Mouse (Mus musculus) liver, embryonic 16.5 days (tissue): Measurements from ENCODE around the gene Olfr969. TPM values are rescaled to one million over a fixed set of nuclear protein-coding genes. Genes with fewer than 3 reads are reported as not detected.
"Not testable (repeated sequence)": the region's sequence is repeated elsewhere in the genome, so short reads cannot be mapped to it uniquely, and the experiment has no call there.

Experiments
- ATAC-seq: fragments of 200-750 bp; cut with Nextera tagmentation; 2 replicates; pipeline ENCODE4 v1.8.0; 2017; ENCODE audit warnings: low read depth, mild to moderate bottlenecking, moderate number of reproducible peaks, moderate library complexity
- H3K27ac ChIP-seq: fragments of 300-500 bp; sonication (generic); 2 replicates; pipeline ENCODE4 v1.5.1; 2014; ENCODE audit warnings: mild to moderate bottlenecking, low read length
- H3K27me3 ChIP-seq: fragments of 300-500 bp; sonication (generic); 2 replicates; pipeline ENCODE4 v1.6.1; 2014; ENCODE audit warnings: low read depth, low read length, mixed read lengths; ENCODE audit not compliant: control insufficient read depth, insufficient read depth
- H3K36me3 ChIP-seq: fragments of 300-500 bp; sonication (generic); 2 replicates; pipeline ENCODE4 v1.6.1; 2014; ENCODE audit warnings: mild to moderate bottlenecking; ENCODE audit not compliant: control insufficient read depth, insufficient read depth
- H3K4me1 ChIP-seq: fragments of 300-500 bp; sonication (generic); 2 replicates; pipeline ENCODE4 v1.6.1; 2014; ENCODE audit warnings: low read depth, low read length, mixed read lengths; ENCODE audit not compliant: control insufficient read depth
- H3K4me2 ChIP-seq: fragments of 300-500 bp; sonication (generic); 2 replicates; pipeline ENCODE4 v1.6.1; 2014; ENCODE audit warnings: low read depth, low read length, mixed read lengths
- H3K4me3 ChIP-seq: fragments of 300-500 bp; sonication (generic); 2 replicates; pipeline ENCODE4 v1.5.1; 2014; ENCODE audit warnings: low read depth, mild to moderate bottlenecking, low read length
- H3K9ac ChIP-seq: fragments of 300-500 bp; sonication (generic); 2 replicates; pipeline ENCODE4 v1.6.1; 2014; ENCODE audit warnings: low read depth, low read length
- H3K9me3 ChIP-seq: fragments of 300-500 bp; sonication (generic); replicated peaks from 2 replicates; pipeline ENCODE4 v1.6.1; 2016; ENCODE audit warnings: low read length; ENCODE audit not compliant: control insufficient read depth
- WGBS: fragments of 180-500 bp; shearing (Covaris S2); extraction: QIAGEN DNeasy Blood & Tissue Kit; methylation state at CpG from one replicate; pipeline ENCODE4 v1.1.7; 2014; ENCODE audit not compliant: insufficient replicate concordance; 5-methylcytosine and 5-hydroxymethylcytosine counted together
- polyA plus RNA-seq: library from polyadenylated mRNA; unstranded; fragments of >200 nt; fragmentation: Nextera tagmentation; extraction: Ambion mirVana; gene quantifications from 2 replicates; pipeline ENCODE4 v1.2.1, GENCODE M21; 2015

Gene Olfr969
- polyA plus RNA-seq: not detected in 2 replicates

GRCm38 (mm10) chr9:39790558-39790957 is at the start of gene Olfr969:
Gene Olfr969, plus strand, starts transcription at chr9:39790945.
- no peak within 1 kb of the TSS for H3K4me2 ChIP-seq
- WGBS: 55% methylated on average over 2 of the region's 2 CpGs
- H3K27ac ChIP-seq: no peak within 1 kb of the TSS
- no peaks in the 10 kb centered on the region for H3K9me3 ChIP-seq
- no peak within 1 kb of the TSS for H3K4me3 ChIP-seq
- no peak for ATAC-seq
- H3K4me1 ChIP-seq: no peaks in the 10 kb centered on the region
- no peaks in the 10 kb centered on the region for H3K27me3 ChIP-seq
- no peak within 1 kb of the TSS for H3K9ac ChIP-seq
- H3K36me3 ChIP-seq: no peaks in the 10 kb centered on the region

DNA sequence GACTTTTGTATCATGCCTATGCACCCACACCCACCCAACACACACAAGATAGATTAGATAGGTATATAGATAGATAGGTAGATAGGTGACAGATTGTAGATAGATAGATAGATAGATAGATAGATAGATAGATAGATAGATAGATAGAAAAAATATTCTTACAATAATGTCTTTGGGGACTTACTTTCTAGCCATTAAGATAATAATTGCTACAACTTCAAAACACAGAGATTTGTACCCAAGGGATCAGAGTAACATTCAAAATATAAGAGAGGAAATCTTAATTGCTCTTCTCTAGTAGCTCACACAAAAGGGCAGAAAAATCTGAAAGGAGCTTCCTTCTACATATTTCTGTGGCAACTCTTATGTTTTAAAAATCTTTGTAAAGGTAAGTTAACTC is 44.8 kb upstream of the Olfr969 start, which contains the start of gene Olfr967:
Olfr967 (plus strand) TSS at position 301 of the 400 bp plus-strand sequence.
- no peaks in the 10 kb centered on the region for H3K36me3 ChIP-seq
- H3K4me3 ChIP-seq: no peak within 1 kb of the TSS
- no peak within 1 kb of the TSS for H3K9ac ChIP-seq
- no peak within 1 kb of the TSS for H3K27ac ChIP-seq
- H3K4me2 ChIP-seq: no peak within 1 kb of the TSS
- no peaks in the 10 kb centered on the region for H3K9me3 ChIP-seq
- H3K4me1 ChIP-seq: no peaks in the 10 kb centered on the region
- no peak for ATAC-seq
- H3K27me3 ChIP-seq: no peaks in the 10 kb centered on the region

GRCm38 (mm10) chr9:39746428-39746827 is 44.3 kb upstream of the Olfr969 start:
- Histone ChIP-seq H3K36me3 (no peaks in the 10 kb centered on the region), H3K27me3 (no peaks in the 10 kb centered on the region), H3K4me3 (no peak overlapping the region), H3K4me1 (no peaks in the 10 kb centered on the region), H3K27ac (no peak overlapping the region), H3K9ac (no peak overlapping the region), H3K4me2 (no peak overlapping the region), H3K9me3 (no peaks in the 10 kb centered on the region)
- ATAC-seq: no peak
- WGBS: 61% methylated on average over 1 of the region's 1 CpGs

DNA sequence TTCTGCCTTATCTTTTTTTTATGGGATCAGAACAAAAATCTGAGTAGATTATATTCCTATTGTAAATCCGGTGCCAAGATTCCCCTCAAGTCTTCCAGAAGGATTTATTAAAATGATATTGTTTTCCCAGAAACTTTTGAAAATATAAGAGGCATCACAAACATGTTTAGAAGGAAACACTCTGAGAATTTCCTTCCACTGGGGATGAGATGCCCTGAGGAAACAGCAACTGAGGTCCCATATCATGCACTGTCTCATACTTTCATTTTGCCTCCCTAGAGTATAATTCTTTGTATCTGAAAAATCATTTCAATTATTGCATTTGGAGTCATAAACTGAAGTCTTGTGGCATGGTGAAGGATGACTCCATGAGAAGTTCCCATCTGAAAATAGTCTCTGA is 7.6 kb upstream of the Olfr969 start, which contains the start of gene Olfr968:
Olfr968 (minus strand) TSS at position 101 of the 400 bp plus-strand sequence.
- Histone ChIP-seq H3K4me2 (no peak within 1 kb of the TSS), H3K4me1 (no peaks in the 10 kb centered on the region), H3K9ac (no peak within 1 kb of the TSS), H3K36me3 (no peaks in the 10 kb centered on the region), H3K27me3 (no peaks in the 10 kb centered on the region), H3K4me3 (no peak within 1 kb of the TSS), H3K27ac (no peak within 1 kb of the TSS), H3K9me3 (no peaks in the 10 kb centered on the region)
- no peak for ATAC-seq
- 56% methylated on average over 1 of the region's 1 CpGs for WGBS

DNA sequence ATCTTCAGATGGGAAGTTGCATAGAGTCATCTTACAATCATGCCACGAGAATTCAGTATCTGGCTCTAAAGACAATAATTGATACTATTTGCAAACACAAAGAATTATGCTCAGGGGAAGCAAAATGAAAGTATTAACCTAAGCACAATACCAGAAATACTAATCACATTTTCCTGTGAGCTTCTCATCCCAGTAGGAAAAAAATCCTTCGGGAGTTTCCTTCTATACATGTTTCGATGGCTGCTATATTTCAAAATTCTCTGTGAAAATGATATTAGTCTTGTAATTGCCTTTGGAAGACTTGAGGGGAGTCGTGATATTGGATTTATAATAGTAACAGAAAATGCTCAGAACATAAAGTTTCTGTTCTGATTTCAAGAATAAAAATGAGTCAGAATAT is 17.8 kb downstream of the Olfr969 start, which contains the start of gene Olfr970:
Olfr970 (plus strand) TSS at position 301 of the 400 bp plus-strand sequence.
- ATAC-seq: no peak
- WGBS: 53% methylated on average over 4 of the region's 4 CpGs
- H3K9ac ChIP-seq: no peak within 1 kb of the TSS
- H3K4me2 ChIP-seq: no peak within 1 kb of the TSS
- H3K27ac ChIP-seq: no peak within 1 kb of the TSS
- H3K4me3 ChIP-seq: no peak within 1 kb of the TSS
- H3K27me3 ChIP-seq: no peaks in the 10 kb centered on the region
- H3K4me1 ChIP-seq: no peaks in the 10 kb centered on the region
- H3K9me3 ChIP-seq: no peaks in the 10 kb centered on the region
- no peaks in the 10 kb centered on the region for H3K36me3 ChIP-seq

- H3K36me3 ChIP-seq, H3K27ac ChIP-seq, H3K4me3 ChIP-seq, H3K27me3 ChIP-seq, H3K4me1 ChIP-seq, ATAC-seq, H3K4me2 ChIP-seq, H3K9me3 ChIP-seq, H3K9ac ChIP-seq: not testable (repeated sequence)
- 69% methylated on average over 1 of the region's 2 CpGs for WGBS
Observed at GRCm38 (mm10) chr9:39836576-39836975, 45.8 kb downstream of the Olfr969 start, which contains the start of gene Olfr971. Gene Olfr971, plus strand, starts transcription at chr9:39836876.

Other genes with a start within 250 kb of the Olfr969 start
- gene Olfr958, start 236.9 kb upstream of the Olfr969 start, polyA plus RNA-seq: not detected in 2 replicates
- gene Olfr959, start 215.4 kb upstream of the Olfr969 start, polyA plus RNA-seq: not detected in 2 replicates
- 3.1 and 4.1 TPM in 2 replicates for gene AW551984, start 186.5 kb upstream of the Olfr969 start, polyA plus RNA-seq
- gene Olfr148, start 180.3 kb upstream of the Olfr969 start, polyA plus RNA-seq: not detected in 2 replicates
- gene Olfr960, start 169.6 kb upstream of the Olfr969 start, polyA plus RNA-seq: not detected in 2 replicates
- not detected in 2 replicates for gene Olfr961, start 145.9 kb upstream of the Olfr969 start, polyA plus RNA-seq
- gene Olfr963, start 123.7 kb upstream of the Olfr969 start, polyA plus RNA-seq: not detected in 2 replicates
- not detected in 2 replicates for gene Olfr149, start 83.8 kb upstream of the Olfr969 start, polyA plus RNA-seq
- gene Olfr965, start 79.6 kb upstream of the Olfr969 start, polyA plus RNA-seq: not detected in 2 replicates
- not detected in 2 replicates for gene Olfr150, start 60.0 kb upstream of the Olfr969 start, polyA plus RNA-seq
- gene Olfr967, start 44.7 kb upstream of the Olfr969 start, polyA plus RNA-seq: not detected in 2 replicates
- not detected in 2 replicates for gene Olfr968, start 7.7 kb upstream of the Olfr969 start, polyA plus RNA-seq
- not detected in 2 replicates for gene Olfr970, start 17.9 kb downstream of the Olfr969 start, polyA plus RNA-seq
- gene Olfr971, start 45.9 kb downstream of the Olfr969 start, polyA plus RNA-seq: not detected in 2 replicates
- not detected in 2 replicates for gene Olfr972, start 75.5 kb downstream of the Olfr969 start, polyA plus RNA-seq
- not detected in 2 replicates for gene Olfr229, start 116.4 kb downstream of the Olfr969 start, polyA plus RNA-seq
- gene Olfr974, start 146.6 kb downstream of the Olfr969 start, polyA plus RNA-seq: not detected in 2 replicates
- gene Olfr975, start 161.1 kb downstream of the Olfr969 start, polyA plus RNA-seq: not detected in 2 replicates
- gene Olfr976, start 170.2 kb downstream of the Olfr969 start, polyA plus RNA-seq: not detected in 2 replicates
- gene Olfr978, start 201.2 kb downstream of the Olfr969 start, polyA plus RNA-seq: not detected in 2 replicates
- gene Olfr979, start 212.5 kb downstream of the Olfr969 start, polyA plus RNA-seq: not detected in 2 replicates
- not detected in 2 replicates for gene Olfr980, start 218.6 kb downstream of the Olfr969 start, polyA plus RNA-seq
- not detected in 2 replicates for gene Olfr981, start 230.5 kb downstream of the Olfr969 start, polyA plus RNA-seq